Mouse (Mus musculus): ENCODE results near the gene Il18r1.

Il18r1 gene

GRCm38 (mm10) chr1:40494594-40494993, 29.2 kb downstream of the Il18r1 start:
- no peak for DNase-seq (ENCODE audit: low spot score in 2 of 2)

- no peak for DNase-seq (ENCODE audit: low spot score in 2 of 2)
These were observed 34.4 kb downstream of the Il18r1 start for GRCm38 (mm10) chr1:40499708-40500107.

GRCm38 (mm10) chr1:40501126-40501525, 35.8 kb downstream of the Il18r1 start:
- no peak for DNase-seq (ENCODE audit: low spot score in 2 of 2)

- DNase-seq (ENCODE audit: low spot score in 2 of 2) = no peak
These were observed 36.4 kb downstream of the Il18r1 start for GRCm38 (mm10) chr1:40501546-40502398.

GRCm38 (mm10) chr1:40504548-40504947, 39.2 kb downstream of the Il18r1 start:
- DNase-seq (ENCODE audit: low spot score in 2 of 2) = no peak

GRCm38 (mm10) chr1:40514851-40515585, 49.7 kb downstream of the Il18r1 start, which contains the start of gene Il18rap:
Il18rap (plus strand) TSS chr1:40515362.
- no peak for DNase-seq (ENCODE audit: low spot score in 2 of 2)

- DNase-seq (ENCODE audit: low spot score in 2 of 2) = no peak
These were observed 51.0 kb downstream of the Il18r1 start for GRCm38 (mm10) chr1:40516364-40516763.

- DNase-seq (ENCODE audit: low spot score in 2 of 2) = no peak
These were observed 57.6 kb downstream of the Il18r1 start for GRCm38 (mm10) chr1:40522918-40523317.

- DNase-seq (ENCODE audit: low spot score in 2 of 2) = no peak
These were observed 58.8 kb downstream of the Il18r1 start for GRCm38 (mm10) chr1:40523971-40524722.

- no peak for DNase-seq (ENCODE audit: low spot score in 2 of 2)
These were observed 63.9 kb downstream of the Il18r1 start for GRCm38 (mm10) chr1:40529287-40529686.

- DNase-seq (ENCODE audit: low spot score in 2 of 2) = no peak
These were observed 72.2 kb downstream of the Il18r1 start for GRCm38 (mm10) chr1:40537577-40537976.

- peak in 1 of 2 experiments; percentile 47 for DNase-seq (ENCODE audit: low spot score in 2 of 2)
These were observed 79.3 kb downstream of the Il18r1 start for GRCm38 (mm10) chr1:40544650-40545049.

- DNase-seq (ENCODE audit: low spot score in 2 of 2) = no peak
These were observed 81.3 kb downstream of the Il18r1 start for GRCm38 (mm10) chr1:40546645-40547044.

GRCm38 (mm10) chr1:40547064-40547572, 81.8 kb downstream of the Il18r1 start:
- DNase-seq (ENCODE audit: low spot score in 2 of 2) = no peak

- no peak for DNase-seq (ENCODE audit: low spot score in 2 of 2)
These were observed 82.4 kb downstream of the Il18r1 start for GRCm38 (mm10) chr1:40547762-40548161.

Measured in frontal cortex, postnatal 14 days (tissue).